Mouse (Mus musculus) hindlimb bud, embryonic 11.5 days (tissue): ENCODE results near the gene Leap2.
"Not testable (repeated sequence)": the region's sequence is repeated elsewhere in the genome, so short reads cannot be mapped to it uniquely, and the experiment has no call there.

Experiments used
- DNase-seq: peaks from one replicate; pipeline ENCODE4 v3.0.0-alpha.2; 2012; ENCODE audit warnings: low read depth, low spot score; ENCODE audit errors: extremely low spot score

Leap2 gene

GRCm38 (mm10) chr11:53443861-53444260 is 20.9 kb upstream of the Leap2 start:
- DNase-seq: no peak

GRCm38 (mm10) chr11:53441921-53442320 is 19.0 kb upstream of the Leap2 start:
- DNase-seq: no peak

GRCm38 (mm10) chr11:53436338-53436737 is 13.4 kb upstream of the Leap2 start:
- DNase-seq: no peak

- no peak for DNase-seq
Measured at GRCm38 (mm10) chr11:53435504-53435903, 12.5 kb upstream of the Leap2 start.

- no peak for DNase-seq
Measured at GRCm38 (mm10) chr11:53433057-53433456, 10.1 kb upstream of the Leap2 start.

DNA sequence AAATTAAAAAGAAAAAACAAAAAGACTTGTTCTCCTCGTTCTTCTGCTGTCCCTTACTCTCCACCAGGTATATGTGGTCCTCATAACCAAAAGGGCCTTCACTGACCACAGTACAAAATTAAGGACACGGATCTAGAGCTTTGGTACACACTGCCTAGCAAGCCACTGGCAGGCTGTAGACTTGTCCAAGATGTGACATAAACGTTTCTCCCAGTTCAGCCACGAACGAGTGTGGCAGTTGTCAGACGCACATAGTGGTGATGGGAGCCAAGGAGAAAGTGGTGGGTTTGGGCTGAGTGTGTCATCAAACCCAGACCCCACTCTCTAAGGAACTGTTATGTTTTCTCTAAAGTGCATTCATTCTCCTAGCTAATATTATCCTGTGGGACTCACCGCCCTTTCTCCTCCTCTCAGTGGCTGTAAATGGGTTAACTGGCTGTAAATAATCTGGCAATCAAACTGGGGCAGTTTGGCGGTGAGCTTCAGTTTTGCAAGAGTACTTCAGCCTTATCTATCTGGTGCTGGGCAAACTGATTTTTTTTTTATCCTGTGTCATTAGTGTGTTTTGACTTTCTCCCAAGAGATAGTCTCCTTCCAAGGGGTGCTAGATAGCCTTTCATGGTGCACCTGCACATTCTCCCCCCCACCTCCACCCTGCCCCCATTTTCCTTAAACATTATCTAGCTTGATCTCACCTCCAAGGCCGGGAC is 8.5 kb upstream of the Leap2 start:
- DNase-seq: no peak

GRCm38 (mm10) chr11:53430670-53431346 is 7.8 kb upstream of the Leap2 start, which contains the start of the genes Uqcrq and Gdf9:
Gene Uqcrq (minus strand): TSS chr11:53430831.
Gene Gdf9 (plus strand): TSS chr11:53431023.
- peak; percentile 98 for DNase-seq

DNA sequence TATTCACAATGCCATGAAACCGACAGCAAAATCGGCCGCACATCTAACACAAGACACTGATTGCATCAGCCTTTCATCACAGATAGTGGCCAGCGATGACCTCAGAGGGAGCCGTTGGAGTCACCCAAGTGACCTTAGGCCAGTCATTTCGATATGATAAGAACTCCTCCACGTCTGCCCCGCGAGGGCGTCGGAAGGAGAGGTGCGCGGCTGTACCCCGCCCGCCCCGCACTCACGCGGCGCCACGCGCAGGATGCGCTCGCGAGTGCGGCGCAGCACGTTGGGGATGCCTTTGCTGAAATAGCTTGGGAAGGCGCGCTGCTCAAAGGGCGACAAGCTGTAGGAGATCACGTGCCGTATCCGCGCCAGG is 7.3 kb upstream of the Leap2 start:
- no peak for DNase-seq

DNA sequence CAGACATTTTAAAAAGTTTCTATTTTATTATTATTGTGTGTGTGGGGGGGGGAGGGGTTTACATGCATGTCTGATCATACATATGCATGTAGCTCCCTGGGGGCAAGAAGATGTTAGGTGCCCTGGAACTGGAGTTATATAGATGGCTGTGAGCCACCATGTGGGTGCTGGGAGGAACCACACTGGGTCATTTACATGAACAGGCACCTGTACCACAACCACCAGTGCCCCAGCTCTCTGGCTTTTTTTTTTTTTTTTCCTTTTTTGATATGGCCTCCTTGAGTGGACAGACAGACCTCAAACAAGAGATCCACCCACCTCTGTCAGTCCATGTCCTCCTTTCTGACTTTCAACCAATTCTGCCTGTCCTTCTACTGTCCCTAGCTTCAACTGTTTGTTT is 6.2 kb upstream of the Leap2 start:
- no peak for DNase-seq

DNA sequence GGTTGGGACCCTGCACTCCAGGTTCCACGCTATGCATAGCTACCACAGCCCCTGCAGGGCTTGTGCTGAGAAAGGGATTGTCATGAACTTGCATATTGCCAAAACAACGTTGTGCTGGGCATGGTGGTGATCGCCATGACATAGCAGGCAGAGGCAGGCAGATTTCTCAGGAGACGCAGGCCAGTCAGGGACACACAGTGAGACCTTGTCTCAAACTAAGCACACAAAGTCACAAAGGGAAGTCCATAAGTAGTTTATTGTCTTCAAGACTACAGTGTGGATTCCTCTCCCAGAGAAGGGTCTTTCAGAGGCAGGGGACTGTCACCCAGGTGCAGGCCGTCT is 5.7 kb upstream of the Leap2 start:
- no peak for DNase-seq

DNA sequence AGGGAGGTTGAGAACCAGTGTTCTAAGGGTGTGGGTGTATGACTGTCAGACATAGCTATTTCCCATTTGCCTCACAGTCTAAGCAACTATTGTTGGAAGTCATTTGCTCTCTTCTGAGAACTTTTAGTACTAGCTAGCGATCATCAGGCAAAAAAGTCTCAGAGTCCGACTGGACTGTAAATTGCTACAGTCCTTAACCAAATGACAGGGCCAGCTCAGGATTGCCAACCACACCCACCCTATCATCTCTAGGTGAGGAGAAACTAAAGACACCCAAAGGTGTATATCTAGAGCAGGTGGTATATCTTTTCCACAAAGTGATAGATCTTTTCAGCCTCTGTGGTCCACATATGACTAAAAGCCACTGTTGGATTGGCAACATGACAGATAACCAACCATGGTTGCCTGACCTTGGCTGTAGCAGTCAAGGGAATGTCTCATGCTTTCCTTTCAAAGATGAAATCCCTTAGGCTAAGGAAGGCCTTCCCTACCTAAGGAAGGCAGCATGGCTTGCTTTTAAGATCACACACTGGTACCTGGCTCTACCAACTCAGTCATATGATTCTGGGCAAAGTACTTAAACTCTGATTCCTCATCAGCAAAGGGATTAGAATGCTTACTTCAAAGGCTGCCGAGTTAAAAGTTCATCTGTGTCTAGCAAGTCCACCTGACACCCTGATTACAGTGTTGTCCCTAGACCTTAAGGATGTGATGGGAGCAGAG is 5.2 kb upstream of the Leap2 start:
- no peak for DNase-seq

DNA sequence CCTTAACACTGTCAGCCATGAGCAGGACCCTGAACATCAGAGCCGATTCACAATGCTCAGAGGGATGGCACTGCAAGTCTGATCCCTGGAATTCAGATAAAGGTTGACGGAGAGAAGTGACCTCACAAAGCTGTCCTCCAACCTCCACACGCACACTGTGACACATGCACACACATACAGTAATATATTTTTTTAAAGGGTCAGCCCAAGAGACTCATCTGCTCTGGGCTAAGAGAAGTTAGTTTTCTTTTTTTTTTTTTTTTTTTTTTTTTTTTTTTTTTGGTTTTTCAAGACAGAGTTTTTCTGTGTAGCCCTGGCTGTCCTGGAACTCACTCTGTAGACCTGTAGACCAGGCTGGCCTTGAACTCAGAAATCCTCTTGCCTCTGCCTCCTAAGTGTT is 3.9 kb upstream of the Leap2 start:
- DNase-seq: not testable (repeated sequence)

DNA sequence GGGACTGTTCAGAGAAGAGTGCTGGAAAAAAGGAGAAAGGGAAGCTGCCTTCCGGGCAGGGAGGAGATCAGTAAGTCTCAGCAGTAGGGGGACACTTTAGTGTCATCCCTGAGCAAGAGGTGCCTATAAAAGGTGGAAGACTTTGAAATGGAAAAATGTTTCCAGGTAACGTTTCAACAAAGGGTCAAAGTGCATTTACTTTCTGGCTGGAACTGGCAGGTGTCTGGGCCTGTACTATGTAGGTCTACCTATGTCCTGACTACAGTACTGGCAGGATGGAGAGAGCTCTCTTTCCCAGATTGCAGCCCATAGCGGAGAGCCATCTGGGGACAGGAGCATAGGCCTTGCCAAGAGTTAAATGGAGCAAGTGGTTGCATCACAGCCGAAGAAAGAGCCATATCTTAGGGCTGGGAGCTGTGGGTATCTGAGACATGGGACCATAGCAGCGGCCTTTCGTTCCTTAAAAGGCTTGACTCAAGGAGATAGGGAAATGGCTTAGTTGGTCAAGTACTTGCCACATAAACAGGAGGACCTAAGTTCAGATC is 2.8 kb upstream of the Leap2 start:
- no peak for DNase-seq

- no peak for DNase-seq
Measured at GRCm38 (mm10) chr11:53425251-53425650, 2.3 kb upstream of the Leap2 start.

DNA sequence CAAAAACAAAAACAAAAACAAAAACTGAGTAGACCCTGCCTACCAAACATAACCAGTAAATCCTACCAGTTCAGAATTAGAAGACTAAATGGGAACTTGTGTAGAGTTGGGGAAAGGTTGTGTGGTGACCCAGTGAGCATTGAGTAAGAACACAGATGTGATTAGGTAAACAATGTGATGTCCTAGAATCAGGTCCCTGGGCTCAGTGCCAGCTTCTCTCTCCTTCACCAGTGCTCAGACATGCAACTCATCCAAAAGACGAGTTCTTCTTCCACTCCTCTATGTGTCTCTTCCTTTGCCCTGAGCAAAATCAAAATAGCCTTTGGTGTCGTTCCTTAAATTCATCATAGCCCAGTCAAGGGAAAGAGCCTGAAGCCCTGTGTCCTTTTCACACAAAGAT is 1.9 kb upstream of the Leap2 start:
- no peak for DNase-seq

DNA sequence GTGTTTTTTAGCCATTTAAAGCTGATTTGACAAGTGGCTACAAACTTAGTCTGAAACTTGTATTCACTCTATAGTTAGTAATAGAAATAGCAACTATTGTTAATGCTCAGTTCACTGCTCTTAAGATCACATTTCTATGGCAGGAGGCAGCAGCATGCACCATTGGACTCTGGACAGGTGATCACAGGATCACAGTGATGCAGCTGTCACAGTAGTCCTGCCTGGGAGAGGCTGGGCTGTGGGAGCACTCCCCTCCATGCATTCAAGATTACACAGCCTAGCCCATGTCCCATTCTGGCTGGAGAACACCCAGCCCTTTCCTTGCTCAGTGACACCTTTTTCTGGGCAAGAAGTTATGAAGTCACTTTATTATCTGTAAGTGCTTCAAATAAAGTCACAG is 4.9 kb downstream of the Leap2 start:
- no peak for DNase-seq

GRCm38 (mm10) chr11:53413871-53414270 is 9.1 kb downstream of the Leap2 start:
- no peak for DNase-seq

GRCm38 (mm10) chr11:53411738-53412137 is 11.2 kb downstream of the Leap2 start:
- DNase-seq: no peak

- DNase-seq: no peak
Measured at GRCm38 (mm10) chr11:53403638-53404037, 19.3 kb downstream of the Leap2 start.

- DNase-seq: no peak
Measured at GRCm38 (mm10) chr11:53393856-53394255, 29.1 kb downstream of the Leap2 start.

- no peak for DNase-seq
Measured at GRCm38 (mm10) chr11:53383758-53384428, 39.1 kb downstream of the Leap2 start.
